Mouse (Mus musculus): ENCODE measurements at regions not wholly inside any gene's neighbourhood (a gene's known extent, or its start where the extent isn't known, plus 50 kb on each side); places are given as distances from the start of the nearest gene placed in this dataset.

GRCm38 (mm10) chr6:31625055-31625454, 61.3 kb upstream of the Podxl start:
- H3K36me3 ChIP-seq (ENCODE audit: control insufficient read depth, insufficient read depth), result no peaks in the 10 kb centered on the region
- H3K4me1 ChIP-seq (replicated peaks; ENCODE audit: control insufficient read depth, insufficient read depth, low read length), result no peaks in the 10 kb centered on the region
- H3K9ac ChIP-seq (ENCODE audit: low read depth, low read length), result no peak overlapping the region
- no peaks in the 10 kb centered on the region for H3K9me3 ChIP-seq (ENCODE audit: control insufficient read depth)
- no peaks in the 10 kb centered on the region for H3K27me3 ChIP-seq (replicated peaks; ENCODE audit: control insufficient read depth, insufficient read depth, low read length)
- WGBS, result 68% methylated on average over 2 of the region's 2 CpGs
- H3K27ac ChIP-seq (ENCODE audit: low read depth, low read length), result no peak overlapping the region
- no peak for TF ChIP-seq CTCF (IDR thresholded peaks at IDR 0.05; ENCODE audit: low read depth)
- no peak for ATAC-seq
- no peak overlapping the region for H3K4me3 ChIP-seq (ENCODE audit: low read depth, low read length)
- no peak overlapping the region for H3K4me2 ChIP-seq (replicated peaks; ENCODE audit: low read depth)

GRCm38 (mm10) chr6:31624374-31624773, 60.6 kb upstream of the Podxl start:
- no peaks in the 10 kb centered on the region for H3K4me1 ChIP-seq (replicated peaks; ENCODE audit: control insufficient read depth, insufficient read depth, low read length)
- no peak overlapping the region for H3K4me3 ChIP-seq (ENCODE audit: low read depth, low read length)
- H3K36me3 ChIP-seq (ENCODE audit: control insufficient read depth, insufficient read depth), result no peaks in the 10 kb centered on the region
- WGBS, result 77% methylated on average over 10 of the region's 10 CpGs
- no peaks in the 10 kb centered on the region for H3K9me3 ChIP-seq (ENCODE audit: control insufficient read depth)
- no peak overlapping the region for H3K27ac ChIP-seq (ENCODE audit: low read depth, low read length)
- TF ChIP-seq CTCF (IDR thresholded peaks at IDR 0.05; ENCODE audit: low read depth), result no peak
- no peak for ATAC-seq
- H3K27me3 ChIP-seq (replicated peaks; ENCODE audit: control insufficient read depth, insufficient read depth, low read length), result no peaks in the 10 kb centered on the region
- H3K9ac ChIP-seq (ENCODE audit: low read depth, low read length), result no peak overlapping the region
- H3K4me2 ChIP-seq (replicated peaks; ENCODE audit: low read depth), result no peak overlapping the region

- H3K4me3 ChIP-seq (ENCODE audit: low read depth, low read length), result no peak overlapping the region
- no peaks in the 10 kb centered on the region for H3K27me3 ChIP-seq (replicated peaks; ENCODE audit: control insufficient read depth, insufficient read depth, low read length)
- H3K9ac ChIP-seq (ENCODE audit: low read depth, low read length), result no peak overlapping the region
- no peak for ATAC-seq
- no peaks in the 10 kb centered on the region for H3K36me3 ChIP-seq (ENCODE audit: control insufficient read depth, insufficient read depth)
- no peak for TF ChIP-seq CTCF (IDR thresholded peaks at IDR 0.05; ENCODE audit: low read depth)
- no peak overlapping the region for H3K4me2 ChIP-seq (replicated peaks; ENCODE audit: low read depth)
- no peaks in the 10 kb centered on the region for H3K4me1 ChIP-seq (replicated peaks; ENCODE audit: control insufficient read depth, insufficient read depth, low read length)
- no peaks in the 10 kb centered on the region for H3K9me3 ChIP-seq (ENCODE audit: control insufficient read depth)
- WGBS, result 63% methylated on average over 6 of the region's 6 CpGs
- H3K27ac ChIP-seq (ENCODE audit: low read depth, low read length), result no peak overlapping the region
These were observed 57.2 kb upstream of the Podxl start for GRCm38 (mm10) chr6:31621023-31621422.

GRCm38 (mm10) chr6:31618852-31619251, 55.1 kb upstream of the Podxl start:
- Histone ChIP-seq H3K27ac (ENCODE audit: low read depth, low read length) (no peak overlapping the region), H3K4me3 (ENCODE audit: low read depth, low read length) (no peak overlapping the region), H3K36me3 (ENCODE audit: control insufficient read depth, insufficient read depth) (no peaks in the 10 kb centered on the region), H3K27me3 (replicated peaks; ENCODE audit: control insufficient read depth, insufficient read depth, low read length) (no peaks in the 10 kb centered on the region), H3K9ac (ENCODE audit: low read depth, low read length) (no peak overlapping the region), H3K4me1 (replicated peaks; ENCODE audit: control insufficient read depth, insufficient read depth, low read length) (no peaks in the 10 kb centered on the region), H3K4me2 (replicated peaks; ENCODE audit: low read depth) (no peak overlapping the region), H3K9me3 (ENCODE audit: control insufficient read depth) (no peaks in the 10 kb centered on the region)
- 80% methylated on average over 2 of the region's 2 CpGs for WGBS
- ATAC-seq, result no peak
- TF ChIP-seq CTCF (IDR thresholded peaks at IDR 0.05; ENCODE audit: low read depth), result no peak

- H3K27ac ChIP-seq (ENCODE audit: low read depth, low read length), result no peak overlapping the region
- no peaks in the 10 kb centered on the region; the same call in 1 of the 2 replicates for H3K4me1 ChIP-seq (replicated peaks; ENCODE audit: control insufficient read depth, insufficient read depth, low read length)
- no peak overlapping the region for H3K4me3 ChIP-seq (ENCODE audit: low read depth, low read length)
- TF ChIP-seq CTCF (IDR thresholded peaks at IDR 0.05; ENCODE audit: low read depth), result no peak
- H3K36me3 ChIP-seq (ENCODE audit: control insufficient read depth, insufficient read depth), result no peaks in the 10 kb centered on the region
- H3K9ac ChIP-seq (ENCODE audit: low read depth, low read length), result no peak overlapping the region
- no peak for ATAC-seq
- H3K27me3 ChIP-seq (replicated peaks; ENCODE audit: control insufficient read depth, insufficient read depth, low read length), result no peaks in the 10 kb centered on the region
- WGBS, result 29% methylated on average over 8 of the region's 8 CpGs
- H3K9me3 ChIP-seq (ENCODE audit: control insufficient read depth), result no peaks in the 10 kb centered on the region
- no peak overlapping the region for H3K4me2 ChIP-seq (replicated peaks; ENCODE audit: low read depth)
These were observed 53.6 kb upstream of the Podxl start for GRCm38 (mm10) chr6:31617341-31617740.

GRCm38 (mm10) chr6:31615426-31615970, 51.7 kb upstream of the Podxl start:
- H3K36me3 ChIP-seq (ENCODE audit: control insufficient read depth, insufficient read depth), result no peaks in the 10 kb centered on the region
- H3K9ac ChIP-seq (ENCODE audit: low read depth, low read length), result no peak overlapping the region
- no peaks in the 10 kb centered on the region; the same call in 1 of the 2 replicates for H3K4me1 ChIP-seq (replicated peaks; ENCODE audit: control insufficient read depth, insufficient read depth, low read length)
- TF ChIP-seq CTCF (IDR thresholded peaks at IDR 0.05; ENCODE audit: low read depth), result no peak
- ATAC-seq, result peak; percentile 76
- WGBS, result 44% methylated on average over 4 of the region's 4 CpGs
- H3K4me3 ChIP-seq (ENCODE audit: low read depth, low read length), result no peak overlapping the region
- no peak overlapping the region; the same call in 1 of the 2 replicates for H3K27ac ChIP-seq (ENCODE audit: low read depth, low read length)
- H3K9me3 ChIP-seq (ENCODE audit: control insufficient read depth), result no peaks in the 10 kb centered on the region
- H3K27me3 ChIP-seq (replicated peaks; ENCODE audit: control insufficient read depth, insufficient read depth, low read length), result no peaks in the 10 kb centered on the region
- no peak overlapping the region for H3K4me2 ChIP-seq (replicated peaks; ENCODE audit: low read depth)

GRCm38 (mm10) chr6:31614563-31614962, 50.8 kb upstream of the Podxl start:
- TF ChIP-seq CTCF (IDR thresholded peaks at IDR 0.05; ENCODE audit: low read depth), result no peak
- Histone ChIP-seq H3K4me3 (ENCODE audit: low read depth, low read length) (no peak overlapping the region), H3K4me1 (replicated peaks; ENCODE audit: control insufficient read depth, insufficient read depth, low read length) (no peaks in the 10 kb centered on the region; the same call in 1 of the 2 replicates), H3K27me3 (replicated peaks; ENCODE audit: control insufficient read depth, insufficient read depth, low read length) (no peaks in the 10 kb centered on the region), H3K27ac (ENCODE audit: low read depth, low read length) (no peak overlapping the region), H3K9ac (ENCODE audit: low read depth, low read length) (no peak overlapping the region), H3K36me3 (ENCODE audit: control insufficient read depth, insufficient read depth) (no peaks in the 10 kb centered on the region), H3K4me2 (replicated peaks; ENCODE audit: low read depth) (no peak overlapping the region), H3K9me3 (ENCODE audit: control insufficient read depth) (no peaks in the 10 kb centered on the region)
- WGBS, result 87% methylated on average over 4 of the region's 4 CpGs
- ATAC-seq, result no peak

Data from intestine, postnatal 0 days (tissue).